Mouse (Mus musculus) B cell, adult (primary cell): ENCODE results near the gene Exoc3l4. TPM values are rescaled to one million over a fixed set of nuclear protein-coding genes. Genes with fewer than 3 reads are reported as not detected.

Experiments used
- total RNA-seq: library from RNA; stranded (reverse); gene quantifications from 4 replicates; pipeline ENCODE4 v1.2.4, GENCODE M21; 2023; ENCODE audit not compliant: inconsistent age

The Exoc3l4 gene
- total RNA-seq = not detected in 4 replicates

GRCm38 (mm10) chr12:111416921-111417779, at the start of gene Exoc3l4:
Exoc3l4 (plus strand) TSS chr12:111417017.

DNA sequence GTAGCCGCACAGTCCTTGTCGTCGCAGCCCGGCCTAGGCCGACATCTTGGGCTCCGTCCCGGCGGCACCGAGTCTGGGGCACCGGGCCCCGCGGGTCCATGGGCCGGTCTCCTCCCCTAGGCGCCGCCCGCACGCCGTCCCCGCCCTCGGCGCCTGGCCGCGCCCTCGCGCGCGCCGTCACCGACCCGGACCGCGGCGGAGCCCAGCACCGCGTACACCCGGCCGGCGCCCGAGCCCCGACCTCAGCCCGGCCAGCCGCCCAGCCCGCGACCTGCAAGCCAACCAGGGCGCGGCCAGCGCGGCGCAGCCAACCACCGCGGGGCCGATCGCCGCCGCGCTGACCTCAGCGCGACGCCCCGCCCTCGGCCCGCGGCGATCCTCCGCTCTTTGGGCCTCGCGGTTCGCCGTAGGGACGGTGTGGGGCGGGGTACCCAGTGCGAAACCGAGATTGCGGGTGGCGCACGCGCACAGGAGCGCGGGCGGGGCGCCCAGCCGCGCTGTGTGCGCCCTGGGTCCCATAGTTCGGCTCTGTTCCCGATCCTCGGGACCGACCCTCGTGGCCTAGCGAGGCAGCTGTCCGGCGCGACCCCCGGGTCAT, 39.3 kb upstream of the Exoc3l4 start, which contains the start of gene Cdc42bpb:
Cdc42bpb (minus strand) TSS at position 343 of the 598 bp plus-strand sequence.

DNA sequence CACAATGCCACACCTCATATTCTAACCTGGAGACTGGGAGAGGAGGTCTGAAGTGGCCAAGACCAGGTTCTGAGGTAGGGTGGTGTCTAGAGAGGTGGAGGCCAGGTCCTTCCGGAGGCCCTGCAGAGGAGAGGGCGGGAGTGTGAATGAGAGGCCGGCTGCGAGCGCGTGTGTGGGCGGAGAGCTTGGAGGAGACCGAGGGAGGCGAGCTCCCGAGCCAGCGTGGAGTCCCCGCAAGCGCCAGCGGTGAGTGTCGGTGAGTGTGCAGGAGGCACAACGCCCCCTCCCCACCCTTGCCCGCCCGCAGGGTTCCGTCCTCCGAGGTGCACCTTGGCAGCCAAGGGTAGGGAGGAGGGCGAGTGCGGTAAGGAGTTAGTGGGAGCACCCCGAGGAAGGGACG, 10.2 kb upstream of the Exoc3l4 start, which contains the start of gene Lbhd2:
Lbhd2 (plus strand) TSS at position 188 of the 400 bp plus-strand sequence.

DNA sequence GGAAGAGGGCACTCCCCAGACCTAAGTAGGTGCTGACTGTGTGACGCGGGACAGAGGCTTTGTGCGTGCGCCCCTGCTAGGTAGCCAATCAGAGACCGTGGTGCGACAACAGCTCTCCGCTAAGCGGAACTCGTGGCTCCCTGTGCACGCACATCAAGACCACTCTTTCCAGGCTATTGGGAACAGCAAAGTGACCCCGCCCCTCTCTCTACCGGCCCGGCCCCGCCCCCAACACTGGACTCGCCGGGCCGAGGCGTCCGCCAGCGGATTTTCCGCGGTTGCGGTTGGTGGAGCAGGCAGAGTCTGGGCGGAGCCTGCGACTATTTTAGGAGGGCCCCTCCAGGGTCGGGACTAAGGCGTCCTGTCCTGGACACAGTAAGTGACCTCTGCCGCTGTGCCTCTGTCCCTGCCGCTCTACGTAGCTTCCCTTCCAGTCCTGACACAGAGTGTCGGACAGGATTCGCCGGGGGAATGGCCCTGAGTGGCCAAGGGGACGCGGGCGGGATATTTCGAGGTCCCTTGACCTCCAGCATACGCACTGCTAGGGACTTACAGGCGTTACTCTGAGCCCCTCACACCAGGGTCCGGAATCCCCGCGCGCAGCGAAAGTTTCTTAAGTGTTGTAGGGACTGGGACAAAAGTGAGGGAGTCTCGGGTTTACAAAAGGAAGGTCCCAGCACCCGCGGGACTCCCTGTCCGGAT, 25.6 kb downstream of the Exoc3l4 start, which contains the start of gene Tnfaip2:
Tnfaip2 (plus strand) TSS at position 161 of the 702 bp plus-strand sequence.

Other genes starting within 250 kb of the Exoc3l4 start
- gene 4930595D18Rik, start 232.5 kb upstream of the Exoc3l4 start, total RNA-seq = not detected in 4 replicates
- 3.9 to 7.1 TPM (median 5.8 TPM) in 4 replicates for gene Amn, start 145.9 kb upstream of the Exoc3l4 start, total RNA-seq
- gene Cdc42bpb, start 39.3 kb upstream of the Exoc3l4 start, total RNA-seq = 9.8 to 11.8 TPM (median 11.0 TPM) in 4 replicates
- gene Lbhd2, start 10.2 kb upstream of the Exoc3l4 start, total RNA-seq = not detected in 4 replicates
- gene Tnfaip2, start 25.5 kb downstream of the Exoc3l4 start, total RNA-seq = 1.9 to 6.4 TPM (median 4.6 TPM) in 4 replicates
- not detected in 4 replicates for gene Gm266, start 68.8 kb downstream of the Exoc3l4 start, total RNA-seq
- 1,143 to 1,183 TPM (median 1,153 TPM) in 4 replicates for gene Eif5, start 121.0 kb downstream of the Exoc3l4 start, total RNA-seq
- 78.0 to 91.5 TPM (median 82.6 TPM) in 4 replicates for gene Mark3, start 157.5 kb downstream of the Exoc3l4 start, total RNA-seq